Mouse (Mus musculus): ENCODE data around the gene Mpp4. TPM values are rescaled to one million over a fixed set of nuclear protein-coding genes. Genes with fewer than 3 reads are reported as not detected.

Gene Mpp4
- total RNA-seq, 2 experiments from 2014 or later: 0.42 to 1.2 TPM

GRCm38 (mm10) chr1:59094705-59095104 lies 68.5 kb downstream of the Mpp4 start, which contains the start of gene C2cd6:
C2cd6 (minus strand) TSS chr1:59094900.
- ATAC-seq (replicated peaks; ENCODE audit: poor library complexity): no peak

Other genes with a start within 250 kb of the Mpp4 start
- 27.4 and 32.9 TPM in 2 replicates for gene Trak2, start 190.0 kb downstream of the Mpp4 start, total RNA-seq (2015)
- gene Trak2, start 190.0 kb downstream of the Mpp4 start, total RNA-seq (2017): 21.4 and 23.4 TPM in 2 replicates
- gene Stradb, start 189.9 kb downstream of the Mpp4 start, total RNA-seq (2015): 21.9 and 24.9 TPM in 2 replicates
- 9.5 and 9.9 TPM in 2 replicates for gene Stradb, start 189.9 kb downstream of the Mpp4 start, total RNA-seq (2017)
- not detected in 2 replicates for gene C2cd6, start 68.5 kb downstream of the Mpp4 start, total RNA-seq (2015)
- gene C2cd6, start 68.5 kb downstream of the Mpp4 start, total RNA-seq (2017): not detected in 2 replicates
- gene Tmem237, start 43.0 kb downstream of the Mpp4 start, total RNA-seq (2015): 6.2 and 9.2 TPM in 2 replicates
- 10.0 and 16.9 TPM in 2 replicates for gene Tmem237, start 43.0 kb downstream of the Mpp4 start, total RNA-seq (2017)
- gene Als2, start 73.8 kb upstream of the Mpp4 start, total RNA-seq (2015): 4.1 and 6.4 TPM in 2 replicates
- gene Als2, start 73.8 kb upstream of the Mpp4 start, total RNA-seq (2017): 8.8 and 12.9 TPM in 2 replicates
- gene Cdk15, start 93.5 kb upstream of the Mpp4 start, total RNA-seq (2015): not detected in 2 replicates
- gene Cdk15, start 93.5 kb upstream of the Mpp4 start, total RNA-seq (2017): not detected in 2 replicates